Mouse (Mus musculus) lung, embryonic 16.5 days (tissue): ENCODE measurements around the gene Prss28. TPM values are rescaled to one million over a fixed set of nuclear protein-coding genes. Genes with fewer than 3 reads are reported as not detected.

Experiments
- ATAC-seq: fragments of 200-750 bp; cut with Nextera tagmentation; 2 replicates; pipeline ENCODE4 v1.8.0; 2017; ENCODE audit warnings: low read depth, mild to moderate bottlenecking, moderate library complexity
- H3K27ac ChIP-seq: fragments of 300-500 bp; sonication (generic); 2 replicates; pipeline ENCODE4 v1.5.1; 2014; ENCODE audit warnings: mild to moderate bottlenecking, control low read depth, low read length
- H3K27me3 ChIP-seq: fragments of 300-500 bp; sonication (generic); 2 replicates; pipeline ENCODE4 v1.6.1; 2014; ENCODE audit warnings: low read depth, low read length, mixed read lengths; ENCODE audit not compliant: control insufficient read depth, insufficient read depth
- H3K36me3 ChIP-seq: fragments of 300-500 bp; sonication (generic); 2 replicates; pipeline ENCODE4 v1.6.1; 2014; ENCODE audit warnings: low read length; ENCODE audit not compliant: control insufficient read depth, insufficient read depth
- H3K4me1 ChIP-seq: fragments of 300-500 bp; sonication (generic); replicated peaks from 2 replicates; pipeline ENCODE4 v1.6.1; 2014; ENCODE audit warnings: low read length, mixed read lengths; ENCODE audit not compliant: control insufficient read depth, insufficient read depth
- H3K4me2 ChIP-seq: fragments of 300-500 bp; sonication (generic); 2 replicates; pipeline ENCODE4 v1.6.1; 2014; ENCODE audit warnings: low read depth, low read length, control low read depth
- H3K4me3 ChIP-seq: fragments of 300-500 bp; sonication (generic); 2 replicates; pipeline ENCODE4 v1.5.1; 2014; ENCODE audit warnings: mild to moderate bottlenecking, low read length, control low read depth
- H3K9ac ChIP-seq: fragments of 300-500 bp; sonication (generic); 2 replicates; pipeline ENCODE4 v1.6.1; 2014; ENCODE audit warnings: low read length, control low read depth
- H3K9me3 ChIP-seq: fragments of 300-500 bp; sonication (generic); 2 replicates; pipeline ENCODE4 v1.6.1; 2016; ENCODE audit warnings: low read length; ENCODE audit not compliant: control insufficient read depth
- WGBS: fragments of 180-500 bp; shearing (Covaris S2); extraction: QIAGEN DNeasy Blood & Tissue Kit; methylation state at CpG from one replicate; pipeline ENCODE4 v1.1.7; 2014; 5-methylcytosine and 5-hydroxymethylcytosine counted together
- polyA plus RNA-seq: library from polyadenylated mRNA; unstranded; fragments of >200 nt; fragmentation: Nextera tagmentation; extraction: Ambion mirVana; gene quantifications from 2 replicates; pipeline ENCODE4 v1.2.1, GENCODE M21; 2015

Prss28 gene
- not detected in 2 replicates for polyA plus RNA-seq

DNA sequence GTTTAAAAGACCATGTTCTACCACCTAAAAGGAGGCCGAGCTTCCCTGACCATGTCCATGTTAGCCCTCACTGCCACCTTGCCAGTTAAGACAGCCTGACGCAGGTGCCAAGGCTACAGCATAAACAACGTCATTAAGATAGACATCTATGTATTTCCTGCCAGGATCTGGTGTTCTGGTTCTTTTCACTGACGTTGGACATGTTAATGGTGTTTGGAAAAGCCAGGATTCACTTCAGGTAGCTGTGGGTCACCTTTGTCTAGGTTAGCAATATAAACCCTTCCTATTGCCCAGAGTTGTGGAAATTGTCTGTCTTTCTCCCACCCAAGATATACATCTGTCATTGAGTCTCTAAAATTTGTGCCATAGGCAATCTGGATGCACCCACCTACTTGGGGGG, at the start of gene Prss28:
Gene Prss28, plus strand, starts transcription at position 301 of the 400 bp plus-strand sequence.
- H3K36me3 ChIP-seq, result no peaks in the 10 kb centered on the region
- H3K27ac ChIP-seq, result no peak within 1 kb of the TSS
- no peak within 1 kb of the TSS for H3K4me2 ChIP-seq
- no peak for ATAC-seq
- no peaks in the 10 kb centered on the region for H3K27me3 ChIP-seq
- no peak within 1 kb of the TSS for H3K4me3 ChIP-seq
- H3K9ac ChIP-seq, result no peak within 1 kb of the TSS
- WGBS, result 45% methylated on average over 4 of the region's 4 CpGs
- no peaks in the 10 kb centered on the region for H3K9me3 ChIP-seq
- H3K4me1 ChIP-seq, result no peaks in the 10 kb centered on the region

DNA sequence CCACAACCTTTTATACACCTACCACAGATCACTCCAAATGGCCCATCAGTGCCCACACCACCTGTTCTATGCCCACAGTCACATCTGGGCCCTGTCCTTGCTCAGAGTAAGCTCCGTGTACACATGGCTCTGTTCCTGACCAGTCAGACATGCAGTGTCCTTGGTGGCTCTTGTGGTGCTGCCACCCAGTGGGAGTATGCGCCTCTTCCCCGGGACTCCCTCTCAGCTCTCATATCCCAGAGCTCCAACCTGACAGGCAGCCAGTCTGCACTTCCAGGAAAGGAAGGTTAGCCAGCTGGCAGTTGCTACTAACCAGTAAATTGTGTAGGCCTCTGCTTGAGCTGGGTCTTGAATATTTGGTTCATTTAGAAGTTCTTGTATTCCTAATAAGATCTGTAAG, 44.0 kb upstream of the Prss28 start:
- 57% methylated on average over 3 of the region's 3 CpGs for WGBS

DNA sequence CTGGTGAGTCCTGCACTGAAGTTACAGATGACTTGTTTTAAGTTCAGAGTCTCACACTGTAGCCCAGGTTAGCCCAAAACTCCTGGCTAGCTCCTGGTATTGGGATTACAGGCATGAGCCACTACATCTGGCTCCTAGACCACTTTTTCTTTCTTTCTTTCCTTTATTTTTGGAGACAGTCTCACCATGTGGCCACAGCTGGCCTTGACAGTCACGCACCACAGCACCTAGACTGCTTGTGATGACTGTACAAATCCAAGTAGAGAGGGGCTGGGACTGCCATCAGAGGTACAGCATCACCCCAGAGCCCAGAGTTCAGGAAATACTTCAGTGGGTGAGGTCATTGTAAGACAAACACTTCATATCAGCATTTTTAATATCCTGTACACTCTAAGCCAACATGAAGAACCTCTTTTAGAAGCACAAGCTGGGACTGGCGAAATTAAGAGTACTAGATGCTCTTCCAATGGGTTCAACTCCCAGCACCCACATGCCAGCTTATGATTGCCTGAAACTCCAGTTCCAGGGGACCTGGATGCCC, 37.6 kb upstream of the Prss28 start:
- Histone ChIP-seq H3K36me3 (peaks cover 32% of the 10 kb centered on the region), H3K9ac (no peak overlapping the region), H3K4me1 (peaks cover 16% of the 10 kb centered on the region), H3K4me3 (peak overlapping the region; percentile 67; the same call in 1 of the 2 replicates), H3K27me3 (no peaks in the 10 kb centered on the region), H3K27ac (peak overlapping the region; percentile 0; the same call in 1 of the 2 replicates), H3K4me2 (peak overlapping the region; percentile 88), H3K9me3 (no peaks in the 10 kb centered on the region)
- no peak for ATAC-seq
- 40% methylated on average over 2 of the region's 2 CpGs for WGBS

More for the DNA sequence above, 44.0 kb upstream of the Prss28 start:
- Histone ChIP-seq H3K27ac (no peak overlapping the region), H3K27me3 (no peaks in the 10 kb centered on the region), H3K4me1 (no peaks in the 10 kb centered on the region), H3K9me3 (no peaks in the 10 kb centered on the region), H3K4me2 (no peak overlapping the region), H3K36me3 (peaks cover 68% of the 10 kb centered on the region), H3K9ac (no peak overlapping the region), H3K4me3 (no peak overlapping the region)
- no peak for ATAC-seq

DNA sequence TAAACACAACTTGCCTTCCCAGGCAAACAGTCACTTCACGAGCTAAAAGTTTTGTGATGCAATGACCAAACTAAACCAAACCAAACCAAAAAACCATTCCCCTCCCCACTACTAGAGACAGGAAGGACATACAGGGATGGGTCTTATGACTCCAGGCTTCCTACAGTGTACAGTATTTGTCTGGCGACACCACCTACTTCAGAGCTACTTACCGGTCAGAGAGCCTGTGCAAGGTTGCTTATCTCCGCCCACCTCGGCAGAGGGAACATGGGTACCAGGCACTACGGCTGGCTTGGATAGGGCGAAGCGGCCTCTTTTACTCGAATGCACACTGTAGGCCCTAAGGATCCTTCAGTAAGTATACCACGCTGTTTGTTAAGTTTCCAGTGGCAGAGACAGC, 36.1 kb upstream of the Prss28 start:
- peaks cover 16% of the 10 kb centered on the region for H3K4me1 ChIP-seq
- ATAC-seq, result no peak
- no peaks in the 10 kb centered on the region for H3K9me3 ChIP-seq
- peak overlapping the region; percentile 93 for H3K9ac ChIP-seq
- H3K27me3 ChIP-seq, result no peaks in the 10 kb centered on the region
- H3K27ac ChIP-seq, result peak overlapping the region; percentile 97
- H3K4me3 ChIP-seq, result peak overlapping the region; percentile 67
- peaks cover 18% of the 10 kb centered on the region for H3K36me3 ChIP-seq
- 0% methylated on average over 10 of the region's 10 CpGs for WGBS
- peak overlapping the region; percentile 88 for H3K4me2 ChIP-seq

DNA sequence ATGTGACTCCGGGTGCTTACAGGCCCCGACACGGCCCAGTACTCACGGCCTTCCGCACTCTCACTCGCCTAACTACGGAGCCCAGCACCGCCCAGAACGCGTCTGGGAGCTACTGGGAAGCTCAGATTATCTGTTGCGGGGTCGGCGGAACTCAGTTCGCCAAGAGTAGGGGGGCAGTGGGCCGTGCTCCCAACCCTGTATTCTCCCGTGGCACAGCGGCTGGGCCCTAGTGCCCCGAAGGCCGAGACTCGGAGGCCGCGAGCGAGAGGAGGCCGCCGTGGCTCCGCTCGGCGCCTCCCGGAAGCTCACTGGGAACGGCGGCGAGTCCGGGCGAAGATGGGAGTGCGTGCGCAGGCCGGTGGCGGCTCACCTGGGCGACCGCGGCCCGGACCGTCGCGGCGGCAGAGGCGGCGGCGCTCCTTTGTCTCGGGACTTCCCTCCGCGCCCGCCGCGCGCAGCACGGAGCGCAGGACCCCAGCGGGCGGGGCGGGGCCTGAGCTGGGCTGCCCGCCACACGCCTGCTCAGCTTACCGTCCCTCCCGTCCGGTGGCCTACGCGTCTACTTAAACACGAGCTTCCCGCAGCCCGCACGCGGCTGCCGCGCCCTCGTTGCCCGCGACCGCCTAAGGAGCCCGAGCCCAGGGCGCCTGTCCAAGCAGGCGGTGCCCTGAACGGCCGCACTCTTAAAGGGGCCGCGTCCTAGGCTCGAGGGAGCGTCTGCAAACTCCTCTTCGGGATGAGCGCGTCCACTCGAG, 35.3 kb upstream of the Prss28 start:
- WGBS, result under 1% methylated on average over 72 of the region's 92 CpGs
- Histone ChIP-seq H3K27me3 (no peaks in the 10 kb centered on the region), H3K9ac (peak overlapping the region; percentile 93), H3K36me3 (peaks cover 10% of the 10 kb centered on the region), H3K4me2 (peak overlapping the region; percentile 88), H3K9me3 (no peaks in the 10 kb centered on the region), H3K4me3 (peak overlapping the region; percentile 67), H3K27ac (peak overlapping the region; percentile 97), H3K4me1 (peaks cover 16% of the 10 kb centered on the region)
- ATAC-seq, result peak; percentile 95

DNA sequence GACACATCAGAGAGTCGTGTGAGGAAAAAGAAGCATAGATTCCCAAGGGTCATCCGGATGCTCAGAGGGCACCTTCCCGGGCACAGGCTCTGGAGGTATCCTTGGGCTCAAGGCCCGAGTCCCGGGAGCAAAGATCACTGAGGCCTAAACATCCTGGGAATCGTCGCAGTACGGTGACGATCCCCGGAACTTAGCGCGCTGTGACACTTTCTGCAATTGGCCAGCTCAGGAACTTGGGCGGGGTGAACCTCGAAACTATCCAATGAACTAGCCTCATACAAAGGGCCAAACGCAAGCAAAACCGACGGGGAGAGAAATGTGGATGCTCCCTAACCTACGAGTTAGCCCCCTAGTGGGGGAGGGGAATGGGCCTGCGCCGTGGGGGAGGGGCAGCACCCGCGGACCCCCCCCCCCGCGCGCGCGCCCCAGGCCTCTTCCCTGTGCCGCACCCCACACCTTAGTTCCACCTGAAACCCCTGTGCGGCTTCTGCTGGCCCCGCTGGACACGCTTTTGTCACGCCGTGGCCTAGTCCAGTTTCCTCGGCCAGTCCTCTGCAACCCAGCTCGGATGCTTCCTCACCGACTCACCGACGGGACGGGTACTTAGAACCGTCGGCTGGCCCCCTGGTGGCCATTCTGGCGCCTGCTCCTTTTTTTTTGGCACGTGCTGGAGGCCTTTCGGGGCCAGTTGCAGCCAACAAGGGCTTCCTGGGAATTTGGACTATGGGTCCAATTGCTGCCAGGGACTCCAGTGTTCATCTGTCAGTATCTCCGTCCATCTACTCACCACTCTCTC, 34.5 kb upstream of the Prss28 start:
- H3K4me3 ChIP-seq, result peak overlapping the region; percentile 67
- no peaks in the 10 kb centered on the region for H3K27me3 ChIP-seq
- H3K4me2 ChIP-seq, result peak overlapping the region; percentile 47
- peak overlapping the region; percentile 93 for H3K9ac ChIP-seq
- ATAC-seq, result peak; percentile 88
- peaks cover 16% of the 10 kb centered on the region for H3K4me1 ChIP-seq
- no peaks in the 10 kb centered on the region for H3K9me3 ChIP-seq
- peak overlapping the region; percentile 97 for H3K27ac ChIP-seq
- 0 out of 2 replicates have a peak, but pooled peaks cover 3% of the 10 kb centered on the region for H3K36me3 ChIP-seq
- 1% methylated on average over 37 of the region's 45 CpGs for WGBS

DNA sequence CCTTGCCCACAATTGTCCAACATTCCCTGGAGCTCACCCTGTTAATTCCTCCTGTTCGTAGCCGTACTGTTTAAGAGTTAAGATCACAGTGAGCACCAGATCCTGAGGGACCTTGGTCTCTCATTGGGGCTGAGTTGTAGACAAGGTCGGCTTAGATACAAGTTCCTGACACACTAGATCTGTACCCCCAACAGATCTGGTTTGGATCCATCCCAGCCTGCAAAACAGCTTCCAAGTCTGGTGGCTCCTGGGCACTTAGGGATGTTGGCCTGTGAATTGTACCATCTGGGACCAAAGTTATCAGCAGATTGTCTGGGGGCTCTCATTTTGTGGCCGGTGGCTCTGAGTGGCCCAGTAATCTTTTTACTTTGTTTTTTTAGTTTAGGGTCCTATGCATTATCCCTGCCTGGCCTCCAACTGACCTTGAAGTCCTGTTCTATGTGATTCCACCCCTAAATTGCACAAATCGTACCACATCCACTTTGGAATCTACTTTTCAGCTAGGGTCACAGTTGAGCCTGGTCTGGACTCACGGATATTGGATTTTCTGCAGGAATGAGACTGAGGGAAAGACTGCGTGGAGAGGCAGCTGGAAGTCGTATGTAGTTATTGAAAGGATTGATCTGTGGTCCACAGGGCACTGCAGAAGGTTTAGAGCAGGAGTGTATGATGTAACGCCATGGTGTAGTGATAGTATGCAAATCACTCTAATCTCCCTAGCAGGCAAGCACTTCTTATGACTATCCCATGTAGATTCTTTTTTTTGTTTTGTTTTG, 33.7 kb upstream of the Prss28 start, which contains the start of gene Ube2i:
Gene Ube2i, minus strand, starts transcription at position 52 of the 776 bp plus-strand sequence.
- H3K4me1 ChIP-seq, result peaks cover 16% of the 10 kb centered on the region
- ATAC-seq, result no peak
- H3K36me3 ChIP-seq, result no peaks in the 10 kb centered on the region
- H3K9ac ChIP-seq, result peak within 1 kb of the TSS; percentile 93
- H3K27me3 ChIP-seq, result no peaks in the 10 kb centered on the region
- H3K4me3 ChIP-seq, result peak within 1 kb of the TSS; percentile 67
- 78% methylated on average over 9 of the region's 9 CpGs for WGBS
- peak within 1 kb of the TSS; percentile 47 for H3K4me2 ChIP-seq
- H3K9me3 ChIP-seq, result no peaks in the 10 kb centered on the region
- peak within 1 kb of the TSS; percentile 97 for H3K27ac ChIP-seq

DNA sequence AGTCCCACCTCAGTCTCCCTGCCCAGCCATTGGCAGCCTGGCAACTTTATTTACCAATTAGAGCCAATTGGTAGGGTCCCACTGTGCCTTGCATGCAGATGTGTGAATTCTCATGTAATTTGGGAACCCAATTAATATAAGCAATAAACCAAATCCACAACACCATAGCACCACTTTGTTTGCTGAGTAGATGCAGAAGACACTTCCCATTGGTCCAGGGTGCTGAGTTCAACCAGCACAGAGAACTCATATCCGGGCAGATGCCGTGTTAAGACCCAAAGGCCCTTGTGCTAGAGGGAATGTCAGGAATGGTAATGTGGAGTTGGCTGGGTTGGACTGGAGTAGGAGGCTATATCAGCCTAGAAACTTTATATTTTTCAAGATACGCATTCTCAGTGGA, 32.6 kb upstream of the Prss28 start:
- Histone ChIP-seq H3K36me3 (no peaks in the 10 kb centered on the region), H3K4me3 (no peak overlapping the region), H3K9ac (no peak overlapping the region), H3K27me3 (no peaks in the 10 kb centered on the region), H3K9me3 (no peaks in the 10 kb centered on the region), H3K4me2 (no peak overlapping the region), H3K27ac (no peak overlapping the region), H3K4me1 (peaks cover 13% of the 10 kb centered on the region)
- no peak for ATAC-seq
- 94% methylated on average over 3 of the region's 3 CpGs for WGBS
